Mouse (Mus musculus) kidney, postnatal 0 days (tissue): ENCODE results near the gene Srgap3. TPM values are rescaled to one million over a fixed set of nuclear protein-coding genes. Genes with fewer than 3 reads are reported as not detected.

ENCODE experiments used
- ATAC-seq: fragments of 200-750 bp; cut with Nextera tagmentation; replicated peaks from 2 replicates; pipeline ENCODE4 v1.8.0; 2017; ENCODE audit warnings: low read depth, moderate number of reproducible peaks, moderate TSS enrichment, moderate library complexity; ENCODE audit not compliant: low FRiP score
- DNase-seq: peaks from one replicate; pipeline ENCODE4 v3.0.0-alpha.2; 2016; ENCODE audit warnings: low spot score
- H3K27ac ChIP-seq: fragments of 300-500 bp; sonication (generic); 2 replicates; pipeline ENCODE4 v1.5.1; 2014; ENCODE audit warnings: mild to moderate bottlenecking
- H3K27me3 ChIP-seq: fragments of 300-500 bp; sonication (generic); 2 replicates; pipeline ENCODE4 v1.6.1; 2014; ENCODE audit warnings: low read length, mixed read lengths; ENCODE audit not compliant: insufficient read depth
- H3K36me3 ChIP-seq: fragments of 300-500 bp; sonication (generic); 2 replicates; pipeline ENCODE4 v1.6.1; 2014; ENCODE audit warnings: low read length, mixed read lengths; ENCODE audit not compliant: insufficient read depth
- H3K4me1 ChIP-seq: fragments of 300-500 bp; sonication (generic); replicated peaks from 2 replicates; pipeline ENCODE4 v1.6.1; 2014; ENCODE audit warnings: antibody characterized with exemption, low read length, mixed read lengths; ENCODE audit not compliant: insufficient read depth
- H3K4me2 ChIP-seq: fragments of 300-500 bp; sonication (generic); 2 replicates; pipeline ENCODE4 v1.6.1; 2014; ENCODE audit warnings: mild to moderate bottlenecking, low read length, moderate library complexity, mixed read lengths
- H3K4me3 ChIP-seq: fragments of 300-500 bp; sonication (generic); replicated peaks from 2 replicates; pipeline ENCODE4 v1.5.1; 2014; ENCODE audit warnings: low read depth, low read length
- H3K9ac ChIP-seq: fragments of 300-500 bp; sonication (generic); 2 replicates; pipeline ENCODE4 v1.6.1; 2014; ENCODE audit warnings: low read depth, low read length
- H3K9me3 ChIP-seq: fragments of 300-500 bp; sonication (generic); replicated peaks from 2 replicates; pipeline ENCODE4 v1.6.1; 2016; ENCODE audit warnings: low read length, inconsistent platforms, mixed read lengths
- CTCF ChIP-seq: IDR thresholded peaks from 2 replicates; pipeline ENCODE4 v1.5.1; 2016; ENCODE audit warnings: antibody characterized with exemption, low read depth, mild to moderate bottlenecking, moderate library complexity
- WGBS: fragments of 180-500 bp; shearing (Covaris S2); extraction: QIAGEN DNeasy Blood & Tissue Kit; methylation state at CpG from one replicate; pipeline ENCODE4 v1.1.7; 2014; 5-methylcytosine and 5-hydroxymethylcytosine counted together
- polyA plus RNA-seq: library from polyadenylated mRNA; unstranded; fragments of >200 nt; fragmentation: Nextera tagmentation; extraction: Ambion mirVana; gene quantifications from 2 replicates; pipeline ENCODE4 v1.2.1, GENCODE M21; 2015

The Srgap3 gene
- polyA plus RNA-seq: 2.1 and 2.3 TPM in 2 replicates

DNA sequence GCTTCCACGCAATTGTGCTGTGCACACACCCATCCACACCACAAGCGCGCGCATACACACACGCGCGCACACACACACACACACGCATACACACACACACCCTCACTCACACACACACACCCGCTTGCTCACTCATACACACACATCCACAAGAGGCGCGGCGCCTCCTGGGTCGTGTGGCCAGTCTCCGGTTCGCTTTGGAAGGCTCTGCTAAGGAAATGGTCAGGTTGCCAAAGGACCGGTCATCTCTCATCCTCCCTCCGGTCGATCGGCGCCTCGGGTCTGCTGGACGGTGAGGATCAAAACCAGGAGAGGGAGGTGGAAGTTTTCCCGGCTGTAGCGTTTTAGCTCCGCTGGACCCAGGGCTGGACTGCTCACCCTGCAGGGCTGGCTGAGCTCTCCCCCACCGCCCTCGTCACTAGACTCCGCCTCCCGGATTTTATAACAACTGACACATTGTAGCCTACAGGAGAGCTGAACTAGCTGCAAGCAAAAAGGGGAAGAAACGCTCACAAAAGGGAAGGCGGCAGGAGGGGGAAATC, at the start of gene Srgap3:
Srgap3 (minus strand) TSS at position 372 of the 542 bp plus-strand sequence.
- H3K4me1 ChIP-seq: peaks cover 12% of the 10 kb centered on the region; the same call in 1 of the 2 replicates
- no peaks in the 10 kb centered on the region for H3K27me3 ChIP-seq
- peak within 1 kb of the TSS; percentile 64 for H3K4me3 ChIP-seq
- peak; percentile 39 for TF ChIP-seq CTCF
- H3K9ac ChIP-seq: peak within 1 kb of the TSS; percentile 69
- DNase-seq (peak; percentile 93), ATAC-seq (peak; percentile 91)
- no peaks in the 10 kb centered on the region for H3K9me3 ChIP-seq
- no peaks in the 10 kb centered on the region for H3K36me3 ChIP-seq
- H3K4me2 ChIP-seq: peak within 1 kb of the TSS; percentile 91
- peak within 1 kb of the TSS; percentile 66; the same call in 1 of the 2 replicates for H3K27ac ChIP-seq
- WGBS: 2% methylated on average over 31 of the region's 31 CpGs

DNA sequence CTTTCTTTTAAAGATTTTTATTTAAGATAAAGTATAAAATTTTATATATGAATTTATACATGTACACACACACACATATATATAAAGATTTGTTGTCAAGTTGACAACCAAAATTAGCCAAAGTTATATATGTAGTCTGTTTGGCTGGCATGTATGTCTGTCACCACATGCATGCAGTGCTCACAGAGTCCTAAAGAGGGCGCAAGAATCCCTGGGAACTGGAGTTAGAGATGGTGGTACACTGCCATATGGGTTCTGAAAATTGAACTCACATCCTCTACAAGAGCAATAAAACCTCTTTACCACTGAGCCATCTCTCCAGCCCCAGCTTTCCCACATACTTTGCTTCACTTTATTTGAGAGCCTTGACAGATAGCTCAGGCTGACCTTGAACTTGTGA, 48.6 kb upstream of the Srgap3 start:
- Histone ChIP-seq H3K27ac (no peak overlapping the region), H3K36me3 (no peaks in the 10 kb centered on the region), H3K9me3 (no peaks in the 10 kb centered on the region), H3K27me3 (no peaks in the 10 kb centered on the region), H3K4me2 (no peak overlapping the region), H3K9ac (no peak overlapping the region), H3K4me1 (no peaks in the 10 kb centered on the region), H3K4me3 (no peak overlapping the region)
- no peak for DNase-seq
- 41% methylated on average over 1 of the region's 1 CpGs for WGBS
- TF ChIP-seq CTCF: no peak
- ATAC-seq: no peak

DNA sequence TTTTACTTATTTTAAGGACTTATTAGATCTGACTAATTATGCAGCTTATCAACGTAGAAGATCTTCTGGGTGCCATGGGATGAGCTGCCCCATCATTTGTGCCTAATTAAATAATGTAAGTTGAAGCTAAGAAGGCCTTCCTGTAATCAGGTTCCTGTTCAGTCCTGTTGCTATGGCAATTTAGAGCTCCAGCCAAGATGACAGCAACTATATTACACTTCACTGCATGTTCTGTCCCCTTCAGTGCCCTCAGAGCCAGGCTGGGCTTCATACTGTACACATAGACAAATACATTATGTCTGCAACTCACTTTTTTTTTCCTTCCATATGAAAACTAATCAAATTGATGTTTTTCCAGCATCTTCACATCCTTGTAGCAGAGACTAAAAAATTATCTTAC, 43.1 kb upstream of the Srgap3 start:
- 35% methylated on average over 1 of the region's 1 CpGs for WGBS
- DNase-seq: no peak
- Histone ChIP-seq H3K4me3 (no peak overlapping the region), H3K9ac (no peak overlapping the region), H3K9me3 (no peaks in the 10 kb centered on the region), H3K36me3 (no peaks in the 10 kb centered on the region), H3K27me3 (no peaks in the 10 kb centered on the region), H3K27ac (no peak overlapping the region), H3K4me1 (no peaks in the 10 kb centered on the region), H3K4me2 (no peak overlapping the region)
- TF ChIP-seq CTCF: no peak
- no peak for ATAC-seq

DNA sequence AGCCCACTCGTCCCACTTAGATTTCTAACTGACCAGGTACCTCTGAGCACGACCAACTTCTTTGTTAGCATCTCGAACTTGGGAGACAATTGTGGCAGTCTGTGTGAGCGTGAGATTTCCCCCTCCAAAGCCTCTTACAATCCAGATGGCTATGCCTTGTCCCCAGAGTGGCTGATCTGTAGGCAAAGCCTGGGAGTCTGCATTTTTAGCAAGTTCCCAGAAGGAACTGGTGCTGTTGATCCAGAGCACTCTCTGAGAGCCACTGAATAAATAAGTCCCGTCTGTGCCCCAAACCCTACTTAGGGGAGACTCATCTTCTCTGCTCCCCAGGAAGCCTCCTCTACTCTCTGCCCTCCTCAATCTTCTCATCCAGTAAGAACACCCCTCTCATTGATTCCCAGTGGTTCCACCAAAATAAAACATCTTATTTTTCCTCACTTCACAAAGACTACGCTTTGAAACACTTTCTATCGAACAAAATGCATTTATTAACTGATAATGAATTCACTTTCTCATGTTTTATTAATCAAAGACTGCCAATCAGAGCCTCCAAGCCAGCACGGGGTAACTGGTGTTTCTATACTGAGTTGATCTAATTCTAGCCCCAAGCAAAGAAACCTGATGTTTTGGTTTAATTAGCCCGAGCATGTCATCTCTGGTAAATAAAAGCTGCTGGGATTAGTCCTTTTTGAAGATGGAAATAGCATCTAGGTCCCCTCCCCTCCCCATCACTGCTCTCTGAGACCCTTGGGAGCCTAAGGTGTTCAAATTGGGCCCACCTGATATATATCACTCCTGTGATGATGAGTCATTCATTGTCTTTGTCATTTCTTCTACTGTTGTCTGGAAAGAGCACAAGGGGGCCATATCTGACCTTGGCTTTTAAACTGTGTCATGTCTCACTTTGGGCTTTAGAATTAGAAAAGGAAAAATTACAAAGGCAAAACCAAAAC, 38.6 kb upstream of the Srgap3 start:
- Histone ChIP-seq H3K9me3 (no peaks in the 10 kb centered on the region), H3K4me2 (no peak overlapping the region), H3K27ac (no peak overlapping the region), H3K4me3 (no peak overlapping the region), H3K27me3 (no peaks in the 10 kb centered on the region), H3K4me1 (no peaks in the 10 kb centered on the region), H3K9ac (no peak overlapping the region), H3K36me3 (no peaks in the 10 kb centered on the region)
- 74% methylated on average over 9 of the region's 9 CpGs for WGBS
- no peak for TF ChIP-seq CTCF
- DNase-seq: no peak
- ATAC-seq: no peak

DNA sequence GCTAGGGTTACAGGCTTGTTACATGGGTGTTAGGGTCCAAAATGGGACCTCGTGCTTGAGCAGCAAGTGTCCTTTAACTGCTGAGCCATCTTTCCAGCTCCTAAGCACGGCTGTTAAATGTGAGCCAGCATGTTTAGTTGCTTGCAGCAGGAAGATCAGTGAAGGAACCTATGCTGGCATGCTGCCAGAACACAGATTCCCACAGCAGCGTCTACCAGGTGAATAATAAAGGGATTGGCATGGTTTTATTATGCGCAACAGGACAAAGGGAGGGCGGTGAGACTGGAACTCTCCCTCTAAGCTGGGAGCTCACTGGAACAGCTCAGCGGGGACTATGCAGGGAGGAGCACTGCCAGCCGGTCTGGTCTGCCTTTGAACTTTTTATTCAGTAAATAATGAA, 35.2 kb upstream of the Srgap3 start:
- DNase-seq (no peak), ATAC-seq (no peak)
- no peak overlapping the region for H3K27ac ChIP-seq
- no peak overlapping the region for H3K9ac ChIP-seq
- no peaks in the 10 kb centered on the region for H3K27me3 ChIP-seq
- no peak overlapping the region for H3K4me2 ChIP-seq
- TF ChIP-seq CTCF: no peak
- no peak overlapping the region for H3K4me3 ChIP-seq
- WGBS: 25% methylated on average over 7 of the region's 7 CpGs
- H3K4me1 ChIP-seq: no peaks in the 10 kb centered on the region
- no peaks in the 10 kb centered on the region for H3K36me3 ChIP-seq
- no peaks in the 10 kb centered on the region for H3K9me3 ChIP-seq

DNA sequence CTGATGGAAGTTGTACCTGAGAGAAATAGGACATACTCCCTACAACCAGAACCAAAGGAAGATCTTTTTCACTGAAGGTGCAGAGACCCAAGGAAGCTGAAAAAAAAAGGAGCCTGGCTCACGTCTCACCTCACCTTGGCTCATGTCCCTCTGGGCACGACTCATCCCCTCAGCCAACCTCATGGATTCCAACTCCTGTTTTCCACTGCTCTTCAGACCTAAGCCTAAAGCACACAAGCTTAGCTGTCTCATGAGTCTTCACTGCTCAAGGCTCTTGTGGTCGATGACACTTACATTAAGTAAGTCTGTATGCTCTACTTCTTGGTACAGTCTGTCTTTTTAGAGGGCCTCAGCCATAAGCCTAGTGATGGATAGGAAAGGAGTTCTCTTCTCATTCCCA, 31.9 kb upstream of the Srgap3 start:
- ATAC-seq (no peak), DNase-seq (no peak)
- Histone ChIP-seq H3K27me3 (no peaks in the 10 kb centered on the region), H3K4me2 (no peak overlapping the region), H3K4me3 (no peak overlapping the region), H3K9me3 (no peaks in the 10 kb centered on the region), H3K36me3 (no peaks in the 10 kb centered on the region), H3K4me1 (no peaks in the 10 kb centered on the region), H3K9ac (no peak overlapping the region), H3K27ac (no peak overlapping the region)
- 90% methylated on average over 3 of the region's 3 CpGs for WGBS
- no peak for TF ChIP-seq CTCF
